Mouse (Mus musculus) erythroblast, embryonic 14.5 days (primary cell): ENCODE data around the gene Unkl. TPM values are rescaled to one million over a fixed set of nuclear protein-coding genes. Genes with fewer than 3 reads are reported as not detected.
A peak's percentile ranks its signal among the peaks of the same experiment; 100 is the strongest.
"Not testable (repeated sequence)": the region's sequence is repeated elsewhere in the genome, so short reads cannot be mapped to it uniquely, and the experiment has no call there.

Source experiments
- H3K27me3 ChIP-seq: 2 replicates; pipeline ENCODE4 v1.6.1; 2012; ENCODE audit warnings: inconsistent platforms; ENCODE audit not compliant: control insufficient read depth
- H3K36me3 ChIP-seq: 2 replicates; pipeline ENCODE4 v1.6.1; 2012; ENCODE audit warnings: mild to moderate bottlenecking, inconsistent platforms; ENCODE audit not compliant: control insufficient read depth
- H3K4me1 ChIP-seq: 2 replicates; pipeline ENCODE4 v1.6.1; 2012; ENCODE audit warnings: inconsistent platforms; ENCODE audit not compliant: control insufficient read depth
- H3K4me3 ChIP-seq: replicated peaks from 2 replicates; pipeline ENCODE3; 2012; ENCODE audit warnings: moderate library complexity, mild to moderate bottlenecking, inconsistent platforms
- H3K9me3 ChIP-seq: 2 replicates; pipeline ENCODE4 v1.6.1; 2012; ENCODE audit warnings: low read length, inconsistent platforms, mixed read lengths; ENCODE audit not compliant: control insufficient read depth
- GATA1 ChIP-seq: IDR thresholded peaks from 2 replicates; pipeline ENCODE4 v1.6.1; 2012; ENCODE audit warnings: low read length, inconsistent platforms, mixed read lengths
- TAL1 ChIP-seq: IDR thresholded peaks from 3 replicates; pipeline ENCODE4 v1.6.1; 2012; ENCODE audit warnings: low read length, inconsistent platforms, mixed read lengths
- polyA plus RNA-seq: library from polyadenylated mRNA; stranded (reverse); fragments of >175 nt; gene quantifications from 2 replicates; pipeline ENCODE4 v1.2.3, GENCODE M21; 2012

Unkl gene
- polyA plus RNA-seq, 1 experiment = 5.5 TPM

GRCm38 (mm10) chr17:25215431-25215830 is 27.2 kb downstream of the Unkl start:
- H3K4me3 ChIP-seq = no peak overlapping the region
- peaks cover 1% of the 10 kb centered on the region for H3K4me1 ChIP-seq
- TF ChIP-seq TAL1 (no peak), GATA1 (no peak)

GRCm38 (mm10) chr17:25218967-25219366 is 30.8 kb downstream of the Unkl start:
- H3K4me3 ChIP-seq = no peak overlapping the region
- H3K36me3 ChIP-seq = peaks cover 44% of the 10 kb centered on the region
- H3K4me1 ChIP-seq = peaks cover 32% of the 10 kb centered on the region
- no peaks in the 10 kb centered on the region for H3K9me3 ChIP-seq
- TF ChIP-seq TAL1 (no peak), GATA1 (no peak)
- H3K27me3 ChIP-seq = no peaks in the 10 kb centered on the region

More at GRCm38 (mm10) chr17:25215431-25215830, 27.2 kb downstream of the Unkl start:
- no peaks in the 10 kb centered on the region for H3K9me3 ChIP-seq
- no peaks in the 10 kb centered on the region for H3K27me3 ChIP-seq
- peaks cover 58% of the 10 kb centered on the region for H3K36me3 ChIP-seq

- Histone ChIP-seq H3K4me1 (peaks cover 39% of the 10 kb centered on the region), H3K36me3 (peaks cover 43% of the 10 kb centered on the region), H3K4me3 (no peak overlapping the region), H3K9me3 (no peaks in the 10 kb centered on the region), H3K27me3 (no peaks in the 10 kb centered on the region)
- no peak for TF ChIP-seq TAL1
- TF ChIP-seq GATA1 = no peak
These were observed 31.5 kb downstream of the Unkl start for GRCm38 (mm10) chr17:25219492-25220295.

- TF ChIP-seq TAL1 (no peak), GATA1 (no peak)
- no peaks in the 10 kb centered on the region for H3K9me3 ChIP-seq
- no peaks in the 10 kb centered on the region for H3K27me3 ChIP-seq
- H3K36me3 ChIP-seq = peaks cover 41% of the 10 kb centered on the region
- H3K4me1 ChIP-seq = peaks cover 49% of the 10 kb centered on the region
- H3K4me3 ChIP-seq = no peak overlapping the region
These were observed 32.5 kb downstream of the Unkl start for GRCm38 (mm10) chr17:25220746-25221145.

GRCm38 (mm10) chr17:25221821-25222503 is 33.8 kb downstream of the Unkl start:
- Histone ChIP-seq H3K36me3 (peaks cover 47% of the 10 kb centered on the region), H3K4me1 (peaks cover 62% of the 10 kb centered on the region), H3K27me3 (no peaks in the 10 kb centered on the region), H3K4me3 (peak overlapping the region; percentile 67), H3K9me3 (no peaks in the 10 kb centered on the region)
- TF ChIP-seq TAL1 = no peak
- TF ChIP-seq GATA1 = no peak

GRCm38 (mm10) chr17:25222504-25222940 is 34.3 kb downstream of the Unkl start:
- H3K9me3 ChIP-seq, H3K27me3 ChIP-seq: not testable (repeated sequence)
- Histone ChIP-seq H3K36me3 (peaks cover 50% of the 10 kb centered on the region), H3K4me3 (peak overlapping the region; percentile 68), H3K4me1 (peaks cover 67% of the 10 kb centered on the region)

GRCm38 (mm10) chr17:25222951-25223601 is 34.9 kb downstream of the Unkl start:
- Histone ChIP-seq H3K27me3 (no peaks in the 10 kb centered on the region), H3K4me3 (peak overlapping the region; percentile 68), H3K4me1 (peaks cover 73% of the 10 kb centered on the region), H3K9me3 (no peaks in the 10 kb centered on the region), H3K36me3 (peaks cover 53% of the 10 kb centered on the region)
- TF ChIP-seq GATA1 = no peak
- TF ChIP-seq TAL1 = peak; percentile 38; the same call in 2 of the 3 replicates

GRCm38 (mm10) chr17:25224586-25225222 is 36.5 kb downstream of the Unkl start:
- Histone ChIP-seq H3K36me3 (peaks cover 60% of the 10 kb centered on the region), H3K27me3 (no peaks in the 10 kb centered on the region), H3K4me1 (peaks cover 85% of the 10 kb centered on the region), H3K4me3 (peak overlapping the region; percentile 68), H3K9me3 (no peaks in the 10 kb centered on the region)
- no peak for TF ChIP-seq TAL1
- no peak for TF ChIP-seq GATA1
